Mouse (Mus musculus) embryo, embryonic 9.5 days (tissue): ENCODE measurements around the gene Sptlc3.

Experiments used
- DNase-seq: peaks from one replicate; pipeline ENCODE4 v3.0.0-alpha.2; 2017; ENCODE audit errors: extremely low spot score

Gene Sptlc3

GRCm38 (mm10) chr2:139634506-139634905 lies 140.8 kb downstream of the Sptlc3 start:
- DNase-seq = no peak

GRCm38 (mm10) chr2:139637861-139638260 lies 144.1 kb downstream of the Sptlc3 start:
- DNase-seq = no peak

GRCm38 (mm10) chr2:139641757-139642385 lies 148.2 kb downstream of the Sptlc3 start:
- no peak for DNase-seq

- no peak for DNase-seq
Measured at GRCm38 (mm10) chr2:139649518-139649917, 155.8 kb downstream of the Sptlc3 start.

GRCm38 (mm10) chr2:139656750-139657149 lies 163.0 kb downstream of the Sptlc3 start:
- DNase-seq = no peak

- DNase-seq = no peak
Measured at GRCm38 (mm10) chr2:139671838-139672237, 178.1 kb downstream of the Sptlc3 start.

GRCm38 (mm10) chr2:139672371-139672770 lies 178.7 kb downstream of the Sptlc3 start:
- DNase-seq = no peak

GRCm38 (mm10) chr2:139677065-139677762 lies 183.5 kb downstream of the Sptlc3 start:
- peak; percentile 69 for DNase-seq

- peak; percentile 80 for DNase-seq
Measured at GRCm38 (mm10) chr2:139677809-139678274, 184.1 kb downstream of the Sptlc3 start, which contains the start of gene Ism1. Gene Ism1, plus strand, starts transcription at chr2:139678178.

- DNase-seq = peak; percentile 75
Measured at GRCm38 (mm10) chr2:139678275-139679140, 184.8 kb downstream of the Sptlc3 start.

- no peak for DNase-seq
Measured at GRCm38 (mm10) chr2:139682540-139682939, 188.8 kb downstream of the Sptlc3 start.
